ENCODE assay signal across 18 mouse cellular contexts in the genomic region with DNA sequence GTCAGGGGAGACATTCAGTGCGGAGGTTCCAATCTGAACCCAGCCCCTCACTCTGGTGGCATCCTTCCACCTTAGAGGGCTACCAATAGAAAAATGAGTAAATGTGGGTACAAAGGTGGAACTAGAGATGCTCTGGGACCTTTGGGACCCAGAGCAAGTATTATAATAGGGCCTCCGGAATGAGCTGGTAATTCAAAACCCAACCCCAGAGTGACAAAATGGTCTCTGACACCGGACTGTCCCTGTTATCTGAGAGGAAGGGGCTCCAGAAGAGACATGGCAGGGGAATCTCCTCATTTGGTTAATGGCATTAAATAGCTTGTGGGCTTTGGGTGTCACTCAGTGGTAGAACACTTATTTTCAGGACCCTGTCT. TPM values are rescaled to one million over a fixed set of nuclear protein-coding genes. Genes with fewer than 3 reads are reported as not detected.
A peak's percentile ranks its signal among the peaks of the same experiment; 100 is the strongest.
DNase-seq lines count a peak whose midpoint lies in the region; ATAC-seq lines count a peak whose summit lies in the region.
"Had no signal": no experiment of that assay in that cellular context is flagged by ENCODE, and none has a peak within 500 bp of the region (broad histone marks: within the 10 kb centered on the region; RNA-seq: fewer than 3 reads in every experiment).

No protein-coding gene starts in this region.

- WGBS in heart, embryonic 15.5 days: 62% methylated on average over 3 of the region's 3 CpGs
- 63% methylated on average over 3 of the region's 3 CpGs for WGBS in lung, embryonic 15.5 days
- WGBS in embryonic facial prominence, embryonic 10.5 days: 67% methylated on average over 3 of the region's 3 CpGs
- 80% methylated on average over 3 of the region's 3 CpGs for WGBS in limb, embryonic 12.5 days

- H3K9me3 ChIP-seq in heart, embryonic 15.5 days (replicated peaks): no peaks in the 10 kb centered on the region
- no peaks in the 10 kb centered on the region for H3K9me3 ChIP-seq in lung, embryonic 15.5 days
- no peaks in the 10 kb centered on the region for H3K9me3 ChIP-seq in embryonic facial prominence, embryonic 10.5 days
- H3K9me3 ChIP-seq in limb, embryonic 12.5 days: no peaks in the 10 kb centered on the region
- H3K9me3 ChIP-seq: liver, embryonic 15.5 days; midbrain, embryonic 15.5 days had no signal

- no peak overlapping the region for H3K4me2 ChIP-seq in heart, embryonic 15.5 days
- H3K4me2 ChIP-seq in lung, embryonic 15.5 days: no peak overlapping the region
- no peak overlapping the region for H3K4me2 ChIP-seq in limb, embryonic 12.5 days

- intact Hi-C loops in heart, postnatal 36 days (cut with DNase I): no loop called here

- H3K9ac ChIP-seq in heart, embryonic 15.5 days: no peak overlapping the region
- no peak overlapping the region for H3K9ac ChIP-seq in lung, embryonic 15.5 days
- H3K9ac ChIP-seq in limb, embryonic 12.5 days (replicated peaks): no peak overlapping the region
- H3K9ac ChIP-seq: midbrain, embryonic 15.5 days had no signal

- H3K4me3 ChIP-seq in heart, embryonic 15.5 days: no peak overlapping the region
- no peak overlapping the region for H3K4me3 ChIP-seq in lung, embryonic 15.5 days
- H3K4me3 ChIP-seq in embryonic facial prominence, embryonic 10.5 days: no peak overlapping the region
- no peak overlapping the region for H3K4me3 ChIP-seq in limb, embryonic 12.5 days (replicated peaks)

- H3K4me1 ChIP-seq in heart, embryonic 15.5 days (replicated peaks): peaks cover 59% of the 10 kb centered on the region
- peaks cover 40% of the 10 kb centered on the region for H3K4me1 ChIP-seq in lung, embryonic 15.5 days
- peaks cover 61% of the 10 kb centered on the region for H3K4me1 ChIP-seq in embryonic facial prominence, embryonic 10.5 days
- H3K4me1 ChIP-seq in limb, embryonic 12.5 days (replicated peaks): peaks cover 19% of the 10 kb centered on the region

- no peak for DNase-seq in heart, postnatal 36 days
- DNase-seq in lung, postnatal 14 days: no peak
- DNase-seq in embryonic facial prominence, embryonic 10.5 days (ENCODE audit: low spot score): no peak
- no peak for DNase-seq in cerebellum, postnatal 14 days
- DNase-seq: adrenal gland, postnatal 36 days; cerebellum, adult 9-10 months; retina, postnatal 1 day had no signal

- H3K27me3 ChIP-seq in heart, embryonic 15.5 days: no peaks in the 10 kb centered on the region
- no peaks in the 10 kb centered on the region for H3K27me3 ChIP-seq in lung, embryonic 15.5 days
- no peaks in the 10 kb centered on the region for H3K27me3 ChIP-seq in embryonic facial prominence, embryonic 10.5 days (replicated peaks; ENCODE audit: low read depth, poor library complexity, severe bottlenecking)
- H3K27me3 ChIP-seq in limb, embryonic 12.5 days: no peaks in the 10 kb centered on the region
- H3K27me3 ChIP-seq: liver, embryonic 15.5 days; midbrain, embryonic 15.5 days had no signal

- no peaks in the 10 kb centered on the region for H3K36me3 ChIP-seq in heart, embryonic 15.5 days
- no peaks in the 10 kb centered on the region for H3K36me3 ChIP-seq in lung, embryonic 15.5 days
- no peaks in the 10 kb centered on the region for H3K36me3 ChIP-seq in embryonic facial prominence, embryonic 10.5 days (replicated peaks)
- H3K36me3 ChIP-seq in limb, embryonic 12.5 days: no peaks in the 10 kb centered on the region
- H3K36me3 ChIP-seq: liver, embryonic 15.5 days; midbrain, embryonic 15.5 days had no signal

- no peak for ATAC-seq in heart, embryonic 15.5 days (replicated peaks; ENCODE audit: insufficient number of reproducible peaks, insufficient read depth, low FRiP score, low read depth)
- ATAC-seq in lung, embryonic 15.5 days (ENCODE audit: borderline replicate concordance, extremely low read depth, low FRiP score, low TSS enrichment): no peak
- no peak for ATAC-seq in limb, embryonic 12.5 days (ENCODE audit: insufficient number of reproducible peaks, insufficient read depth, low FRiP score, low TSS enrichment, low read depth)

- H3K27ac ChIP-seq in heart, embryonic 15.5 days: peak overlapping the region; percentile 92
- H3K27ac ChIP-seq in lung, embryonic 15.5 days: peak overlapping the region; percentile 95
- peak overlapping the region; percentile 83 for H3K27ac ChIP-seq in embryonic facial prominence, embryonic 10.5 days (replicated peaks)
- H3K27ac ChIP-seq in limb, embryonic 12.5 days: peak overlapping the region; percentile 94; the same call in 1 of the 2 replicates

RNA-seq across cellular contexts. Expression of gene Ninj2, which starts 18.2 kb away (rescaled TPM):
- polyA plus RNA-seq in heart, embryonic 15.5 days (2015; fragmentation: Nextera tagmentation; extraction: Ambion mirVana): 0.15 TPM in 1 of 2 replicates, not detected in the other
- not detected for total RNA-seq in heart, postnatal 36 days (2021)
- polyA plus RNA-seq in lung, embryonic 15.5 days (2015; fragmentation: Nextera tagmentation; extraction: Ambion mirVana): 0.26 and 0.62 TPM in 2 replicates
- polyA plus RNA-seq in embryonic facial prominence, embryonic 10.5 days (2016; fragmentation: Nextera tagmentation; extraction: Ambion mirVana): not detected in 2 replicates
- not detected in 2 replicates for polyA plus RNA-seq in limb, embryonic 12.5 days (2016; fragmentation: Nextera tagmentation; extraction: Ambion mirVana)
- total RNA-seq: adrenal gland, postnatal 36 days; gastrocnemius, postnatal 4 days; hematopoietic stem cell, adult 5-6 weeks; megakaryocyte, adult 5-6 weeks had no signal
- polyA plus RNA-seq: forebrain, embryonic 14.5 days; kidney, embryonic 14.5 days; limb, embryonic 11.5 days; midbrain, embryonic 15.5 days had no signal
